13 mouse cellular contexts compared by ENCODE assay signal in genomic region chr2:160871310-160871709, GRCm38 (mm10). TPM values are rescaled to one million over a fixed set of nuclear protein-coding genes. Genes with fewer than 3 reads are reported as not detected.
DNase-seq lines count a peak whose midpoint lies in the region; ATAC-seq and TF ChIP-seq lines count a peak whose summit lies in the region.
"Had no signal": no experiment of that assay in that cellular context is flagged by ENCODE, and none has a peak within 500 bp of the region (broad histone marks: within the 10 kb centered on the region; RNA-seq: fewer than 3 reads in every experiment).

No protein-coding gene starts in this region.

- ATAC-seq in heart, postnatal 0 days (ENCODE audit: insufficient read depth, low read depth) = no peak
- ATAC-seq in lung, embryonic 16.5 days (ENCODE audit: low read depth) = no peak
- no peak for ATAC-seq in forebrain, embryonic 16.5 days
- ATAC-seq in midbrain, embryonic 16.5 days = no peak

- H3K4me3 ChIP-seq in heart, postnatal 0 days (ENCODE audit: low read depth, low read length) = no peak overlapping the region
- peak overlapping the region; percentile 17; the same call in 1 of the 2 replicates for H3K4me3 ChIP-seq in lung, embryonic 16.5 days (ENCODE audit: low read length)
- peak overlapping the region; percentile 20 for H3K4me3 ChIP-seq in forebrain, embryonic 16.5 days (replicated peaks; ENCODE audit: low read length)
- H3K4me3 ChIP-seq in midbrain, embryonic 16.5 days (ENCODE audit: low read depth, low read length) = peak overlapping the region; percentile 12; the same call in 1 of the 2 replicates

- DNase-seq in heart, postnatal 0 days (ENCODE audit: low spot score) = no peak
- DNase-seq in heart, adult 18-20 months = no peak
- no peak for DNase-seq in lung, postnatal 36 days
- no peak for DNase-seq in spleen, postnatal 14 days (ENCODE audit: low spot score in 2 of 2)
- DNase-seq in ovary, adult 18-20 months (ENCODE audit: low spot score) = no peak
- DNase-seq: liver, embryonic 13.5 days; right cerebral cortex, postnatal 4 days had no signal

- no peaks in the 10 kb centered on the region; the same call in 1 of the 2 replicates for H3K9me3 ChIP-seq in heart, postnatal 0 days (replicated peaks; ENCODE audit: control insufficient read depth, low read length)
- no peaks in the 10 kb centered on the region for H3K9me3 ChIP-seq in lung, embryonic 16.5 days (ENCODE audit: control insufficient read depth, low read length)
- no peaks in the 10 kb centered on the region for H3K9me3 ChIP-seq in forebrain, embryonic 16.5 days (ENCODE audit: control insufficient read depth, low read length)
- no peaks in the 10 kb centered on the region for H3K9me3 ChIP-seq in midbrain, embryonic 16.5 days (replicated peaks; ENCODE audit: control insufficient read depth, low read length, poor library complexity, severe bottlenecking)
- H3K9me3 ChIP-seq: embryonic facial prominence, embryonic 12.5 days; liver, embryonic 13.5 days had no signal

- peaks cover 7% of the 10 kb centered on the region; the same call in 1 of the 2 replicates for H3K4me1 ChIP-seq in heart, postnatal 0 days (ENCODE audit: control insufficient read depth, insufficient read depth)
- peaks cover 6% of the 10 kb centered on the region for H3K4me1 ChIP-seq in lung, embryonic 16.5 days (replicated peaks; ENCODE audit: control insufficient read depth, insufficient read depth, low read length)
- H3K4me1 ChIP-seq in forebrain, embryonic 16.5 days (replicated peaks; ENCODE audit: control insufficient read depth, insufficient read depth, low read length) = peaks cover 13% of the 10 kb centered on the region
- H3K4me1 ChIP-seq in midbrain, embryonic 16.5 days (ENCODE audit: control insufficient read depth, insufficient read depth, low read length) = peaks cover 21% of the 10 kb centered on the region

- no peaks in the 10 kb centered on the region for H3K27me3 ChIP-seq in heart, postnatal 0 days (ENCODE audit: control insufficient read depth, insufficient read depth, low read length)
- no peaks in the 10 kb centered on the region for H3K27me3 ChIP-seq in lung, embryonic 16.5 days (ENCODE audit: control insufficient read depth, insufficient read depth, low read depth, low read length)
- H3K27me3 ChIP-seq in forebrain, embryonic 16.5 days (replicated peaks; ENCODE audit: control insufficient read depth, insufficient read depth, low read length) = no peaks in the 10 kb centered on the region
- H3K27me3 ChIP-seq in midbrain, embryonic 16.5 days (ENCODE audit: control insufficient read depth, insufficient read depth, low read depth, low read length) = no peaks in the 10 kb centered on the region
- H3K27me3 ChIP-seq: embryonic facial prominence, embryonic 12.5 days; liver, embryonic 13.5 days had no signal

- TF ChIP-seq EP300 in heart, postnatal 0 days (IDR thresholded peaks at IDR 0.05; ENCODE audit: low read depth) = no peak

- H3K9ac ChIP-seq in heart, postnatal 0 days (replicated peaks; ENCODE audit: low read depth, low read length) = no peak overlapping the region
- H3K9ac ChIP-seq in lung, embryonic 16.5 days (ENCODE audit: low read length) = 0 out of 2 replicates have a peak overlapping the region, but pooled peaks have one; percentile 23
- H3K9ac ChIP-seq in forebrain, embryonic 16.5 days (replicated peaks; ENCODE audit: low read depth, low read length) = peak overlapping the region; percentile 36; the same call in 1 of the 2 replicates
- H3K9ac ChIP-seq in midbrain, embryonic 16.5 days (ENCODE audit: low read depth, low read length) = no peak overlapping the region

- 0 out of 2 replicates have a peak overlapping the region, but pooled peaks have one; percentile 24 for H3K4me2 ChIP-seq in heart, postnatal 0 days (ENCODE audit: low read depth, low read length)
- H3K4me2 ChIP-seq in lung, embryonic 16.5 days (ENCODE audit: low read depth, low read length) = peak overlapping the region; percentile 26
- peak overlapping the region; percentile 42 for H3K4me2 ChIP-seq in forebrain, embryonic 16.5 days (ENCODE audit: low read length)
- peak overlapping the region; percentile 47 for H3K4me2 ChIP-seq in midbrain, embryonic 16.5 days (ENCODE audit: low read length)

- no peak overlapping the region for H3K27ac ChIP-seq in heart, postnatal 0 days (ENCODE audit: low read depth)
- no peak overlapping the region for H3K27ac ChIP-seq in lung, embryonic 16.5 days (ENCODE audit: low read length)
- H3K27ac ChIP-seq in forebrain, embryonic 16.5 days (ENCODE audit: low read length) = no peak overlapping the region
- no peak overlapping the region for H3K27ac ChIP-seq in midbrain, embryonic 16.5 days (ENCODE audit: low read length)
- H3K27ac ChIP-seq: embryonic facial prominence, embryonic 12.5 days; liver, embryonic 13.5 days had no signal

- TF ChIP-seq CTCF in heart, postnatal 0 days (IDR thresholded peaks at IDR 0.05; ENCODE audit: low read depth) = no peak

- WGBS in heart, postnatal 0 days = 83% methylated on average over 3 of the region's 3 CpGs
- 64% methylated on average over 3 of the region's 3 CpGs for WGBS in lung, embryonic 16.5 days
- WGBS in forebrain, embryonic 16.5 days = 66% methylated on average over 3 of the region's 3 CpGs
- 79% methylated on average over 3 of the region's 3 CpGs for WGBS in midbrain, embryonic 16.5 days

- no peaks in the 10 kb centered on the region for H3K36me3 ChIP-seq in heart, postnatal 0 days (replicated peaks; ENCODE audit: control insufficient read depth, insufficient read depth, low read length)
- H3K36me3 ChIP-seq in lung, embryonic 16.5 days (ENCODE audit: control insufficient read depth, insufficient read depth, low read length) = no peaks in the 10 kb centered on the region
- no peaks in the 10 kb centered on the region for H3K36me3 ChIP-seq in forebrain, embryonic 16.5 days (ENCODE audit: control insufficient read depth, insufficient read depth)
- no peaks in the 10 kb centered on the region for H3K36me3 ChIP-seq in midbrain, embryonic 16.5 days (ENCODE audit: control insufficient read depth, insufficient read depth, low read length)
- H3K36me3 ChIP-seq: embryonic facial prominence, embryonic 12.5 days; liver, embryonic 13.5 days had no signal

RNA-seq across cellular contexts. Expression of gene Zhx3, which starts 1.5 kb away (rescaled TPM):
- 14.2 and 18.3 TPM in 2 replicates for total RNA-seq in heart, postnatal 0 days (2014; rRNA removed; ENCODE audit: low replicate concordance)
- polyA plus RNA-seq in heart, postnatal 0 days (2015; fragmentation: Nextera tagmentation; extraction: Ambion mirVana) = 4.7 and 5.1 TPM in 2 replicates
- 10 to 100 TPM; 34.5 to 39.3 TPM for total RNA-seq in heart, adult 18-20 months (2021)
- 11.4 and 12.3 TPM in 2 replicates for polyA plus RNA-seq in lung, embryonic 16.5 days (2015; fragmentation: Nextera tagmentation; extraction: Ambion mirVana)
- polyA plus RNA-seq in forebrain, embryonic 16.5 days (2015; fragmentation: Nextera tagmentation; extraction: Ambion mirVana) = 21.7 and 23.9 TPM in 2 replicates
- polyA plus RNA-seq in midbrain, embryonic 16.5 days (2015; fragmentation: Nextera tagmentation; extraction: Ambion mirVana) = 21.1 and 22.6 TPM in 2 replicates

RNA-seq across cellular contexts. Expression of gene Lpin3, which starts 9.2 kb away (rescaled TPM):
- total RNA-seq in heart, postnatal 0 days (2014; rRNA removed; ENCODE audit: low replicate concordance) = 1.1 and 5.1 TPM in 2 replicates
- polyA plus RNA-seq in heart, postnatal 0 days (2015; fragmentation: Nextera tagmentation; extraction: Ambion mirVana) = 0.99 and 1.5 TPM in 2 replicates
- total RNA-seq in heart, adult 18-20 months (2021) = 1 to 10 TPM; 3.9 to 6.3 TPM
- 3.6 and 3.9 TPM in 2 replicates for polyA plus RNA-seq in lung, embryonic 16.5 days (2015; fragmentation: Nextera tagmentation; extraction: Ambion mirVana)
- polyA plus RNA-seq in forebrain, embryonic 16.5 days (2015; fragmentation: Nextera tagmentation; extraction: Ambion mirVana) = 0.17 TPM in 1 of 2 replicates, not detected in the other
- 0.33 and 0.45 TPM in 2 replicates for polyA plus RNA-seq in midbrain, embryonic 16.5 days (2015; fragmentation: Nextera tagmentation; extraction: Ambion mirVana)

RNA-seq across cellular contexts. Expression of gene Emilin3, which starts 40.8 kb away (rescaled TPM):
- 0.15 and 0.84 TPM in 2 replicates for total RNA-seq in heart, postnatal 0 days (2014; rRNA removed; ENCODE audit: low replicate concordance)
- 0.10 and 0.23 TPM in 2 replicates for polyA plus RNA-seq in heart, postnatal 0 days (2015; fragmentation: Nextera tagmentation; extraction: Ambion mirVana)
- 1 to 10 TPM in 1 of 2 experiments, under 1 TPM in 1; 0.89 to 1.4 TPM for total RNA-seq in heart, adult 18-20 months (2021)
- polyA plus RNA-seq in lung, embryonic 16.5 days (2015; fragmentation: Nextera tagmentation; extraction: Ambion mirVana) = 6.6 and 8.2 TPM in 2 replicates
- 0.43 and 0.52 TPM in 2 replicates for polyA plus RNA-seq in forebrain, embryonic 16.5 days (2015; fragmentation: Nextera tagmentation; extraction: Ambion mirVana)
- 0.58 and 0.65 TPM in 2 replicates for polyA plus RNA-seq in midbrain, embryonic 16.5 days (2015; fragmentation: Nextera tagmentation; extraction: Ambion mirVana)
- polyA plus RNA-seq: activated CD4-positive, CD25-positive, alpha-beta regulatory T cell, adult 4 months; large intestine, adult 2 months had no signal

Comparison
In these comparisons a context has a peak if more than half of its experiments do, and no peak if none do; other contexts are left out.
1. H3K9ac ChIP-seq: peak in lung, embryonic 16.5 days (single experiment) and forebrain, embryonic 16.5 days (single experiment); none in heart, postnatal 0 days (single experiment) and midbrain, embryonic 16.5 days (single experiment).
2. Peak in every context shown above with its lines, with median percentiles within 50 percentile points of each other: H3K4me2 ChIP-seq.